Mouse (Mus musculus) heart, adult 8-10 months (tissue): ENCODE data around the gene Igsf3. TPM values are rescaled to one million over a fixed set of nuclear protein-coding genes. Genes with fewer than 3 reads are reported as not detected.
A peak's percentile ranks its signal among the peaks of the same experiment; 100 is the strongest.
"Not testable (repeated sequence)": the region's sequence is repeated elsewhere in the genome, so short reads cannot be mapped to it uniquely, and the experiment has no call there.

Experiments used
- DNase-seq: peaks from one replicate; pipeline ENCODE4 v3.0.0; 2022; ENCODE audit warnings: low spot score
- total RNA-seq, 4 experiments: library from RNA; stranded (reverse); gene quantifications; 2 replicates each; pipeline ENCODE4 v1.2.4; 2022

Gene Igsf3
- total RNA-seq, 4 experiments from 2014 or later = 10.1 to 12.3 (median 12.0) TPM

DNA sequence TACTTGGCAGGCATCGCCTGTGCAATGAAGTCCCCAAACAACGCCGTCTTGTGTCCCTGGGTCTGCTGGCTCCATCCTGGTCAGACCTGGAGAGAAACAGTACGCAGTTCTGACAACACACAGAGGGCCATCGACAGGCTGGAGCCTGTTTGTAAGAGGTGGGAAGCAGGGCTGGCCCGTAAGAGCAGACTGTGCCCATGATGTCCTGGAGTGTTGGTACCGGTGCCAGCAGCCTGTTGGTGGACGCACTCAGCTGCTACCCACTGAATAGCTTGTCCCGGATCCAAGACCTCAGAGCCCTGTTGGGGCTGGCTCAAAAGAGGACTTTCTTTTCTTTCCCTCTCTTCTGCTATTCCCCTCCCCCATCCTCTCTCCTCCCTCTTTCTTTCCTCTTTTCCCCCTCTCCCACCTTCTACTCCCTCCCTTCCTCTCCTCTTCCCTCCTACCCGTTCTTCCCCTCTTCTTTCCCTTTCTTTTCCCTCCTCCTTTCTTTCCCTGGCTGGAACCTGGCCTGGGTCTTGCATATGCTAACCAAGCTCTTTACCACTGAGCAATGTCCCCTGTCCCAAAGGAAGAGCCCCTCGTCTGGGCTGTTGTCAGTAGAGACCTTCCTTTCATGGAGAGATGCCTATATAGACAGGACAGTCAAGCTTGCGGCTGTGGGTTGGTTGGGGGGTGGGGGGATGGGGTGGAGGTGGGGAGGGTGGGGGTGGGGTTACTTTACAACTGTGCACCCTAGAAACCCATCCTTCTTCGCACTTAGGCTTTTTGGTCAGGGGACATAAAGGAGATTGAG is 27.9 kb downstream of the Igsf3 start:
- DNase-seq = no peak

DNA sequence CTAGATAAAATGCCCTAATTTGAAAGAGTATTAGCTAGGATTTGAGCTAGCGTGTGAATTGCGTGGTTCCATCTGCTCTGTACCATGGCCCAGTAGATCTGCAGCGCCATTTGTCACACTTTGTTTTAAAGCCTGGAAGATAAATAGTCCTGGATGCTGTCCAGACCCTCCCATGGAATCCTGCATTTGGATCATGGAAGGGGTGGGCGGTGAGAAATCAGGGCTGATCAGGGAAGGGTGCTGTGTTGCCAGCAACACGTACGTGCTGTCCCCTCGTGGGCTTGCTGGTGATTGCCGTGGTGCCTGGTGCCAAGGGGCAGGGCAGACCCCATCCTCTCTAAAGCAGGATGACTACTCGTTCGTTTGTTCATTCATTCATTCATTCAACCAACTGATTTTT is 28.6 kb downstream of the Igsf3 start:
- DNase-seq = no peak

DNA sequence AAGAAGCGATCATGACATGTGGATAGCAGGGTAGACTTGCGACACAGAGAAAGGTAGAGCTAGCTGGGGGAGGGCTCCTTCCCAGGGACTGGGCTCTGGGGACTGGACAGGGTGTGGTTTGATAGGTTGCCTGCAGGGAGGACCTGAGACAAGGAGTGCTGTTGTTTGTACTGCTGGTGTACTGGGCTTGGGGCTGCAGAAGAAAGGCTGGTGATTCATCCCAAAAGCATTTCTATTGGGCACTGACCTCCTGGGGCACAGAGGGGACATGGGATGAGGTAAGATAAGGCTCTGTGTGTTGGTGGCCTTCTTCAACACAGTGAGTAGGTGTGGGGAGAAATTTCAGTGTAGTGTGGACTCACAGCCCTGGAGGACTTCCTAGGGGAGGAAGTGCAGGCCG is 29.2 kb downstream of the Igsf3 start:
- DNase-seq = no peak

- no peak for DNase-seq
These were observed 30.7 kb downstream of the Igsf3 start for GRCm38 (mm10) chr3:101407568-101407967.

GRCm38 (mm10) chr3:101408953-101409750 is 32.3 kb downstream of the Igsf3 start:
- DNase-seq = no peak

DNA sequence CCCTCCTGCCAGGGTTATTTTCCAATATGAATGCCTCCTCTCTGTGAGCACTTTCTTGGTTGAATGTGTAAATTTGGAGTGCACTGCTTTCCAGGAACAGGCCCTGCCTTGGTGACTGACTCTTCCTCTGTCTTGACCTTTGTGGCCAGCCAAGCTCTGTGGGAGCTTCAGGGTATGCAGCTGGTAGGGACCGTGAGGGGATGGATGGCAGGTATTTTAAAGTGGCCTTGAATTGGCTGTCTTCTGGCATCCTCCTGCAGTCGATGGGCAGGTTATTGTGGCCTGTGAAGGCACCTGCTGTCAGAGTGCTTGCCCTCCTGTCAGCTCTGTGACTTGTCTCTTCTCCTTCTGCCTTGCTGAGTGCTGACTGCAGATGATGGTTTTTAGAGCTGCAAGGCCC is 33.3 kb downstream of the Igsf3 start:
- DNase-seq = no peak

DNA sequence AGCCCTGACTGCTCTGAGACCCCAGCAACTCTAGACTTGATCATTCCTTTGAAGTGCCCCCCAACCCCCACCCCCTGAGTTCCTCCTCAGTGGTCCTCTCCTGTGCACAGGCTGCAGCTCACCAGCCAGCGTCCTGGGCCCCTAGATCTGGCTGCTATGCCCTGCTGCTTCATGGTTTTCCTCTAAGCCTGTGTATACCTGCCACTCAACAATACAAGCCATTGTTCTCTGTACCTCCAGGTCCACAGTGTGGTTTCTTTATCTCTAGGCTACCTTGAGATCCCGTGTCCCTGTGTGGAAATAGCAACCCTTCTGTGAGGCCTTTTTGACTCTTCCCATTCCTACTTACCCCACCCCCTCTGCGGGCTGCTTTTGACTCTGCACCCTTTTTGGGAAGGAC is 33.9 kb downstream of the Igsf3 start:
- DNase-seq = no peak

- no peak for DNase-seq
These were observed 34.7 kb downstream of the Igsf3 start for GRCm38 (mm10) chr3:101411626-101412025.

- no peak for DNase-seq
These were observed 35.2 kb downstream of the Igsf3 start for GRCm38 (mm10) chr3:101412115-101412514.

DNA sequence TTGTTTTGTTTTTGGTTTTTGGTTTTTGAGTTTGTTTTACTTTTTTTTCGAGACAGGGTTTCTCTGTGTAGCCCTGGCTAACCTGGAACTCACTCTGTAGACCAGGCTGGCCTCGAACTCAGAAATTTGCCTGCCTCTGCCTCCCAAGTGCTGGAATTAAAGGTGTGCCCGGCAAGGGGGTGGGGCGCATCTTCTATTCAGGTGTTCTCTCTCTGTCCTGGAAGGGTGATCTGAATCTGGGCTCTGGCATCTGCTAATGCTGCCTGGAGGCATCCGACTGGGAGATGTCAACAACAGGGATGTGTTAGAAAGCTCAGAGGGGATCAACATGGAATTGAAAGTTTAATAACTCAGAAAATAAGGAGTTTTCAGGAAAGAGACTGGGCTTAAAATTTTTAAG is 36.1 kb downstream of the Igsf3 start:
- not testable (repeated sequence) for DNase-seq

GRCm38 (mm10) chr3:101418740-101419652 is 42.1 kb downstream of the Igsf3 start:
- no peak for DNase-seq

GRCm38 (mm10) chr3:101419653-101419994 is 42.7 kb downstream of the Igsf3 start:
- no peak for DNase-seq

- no peak for DNase-seq
These were observed 46.3 kb downstream of the Igsf3 start for GRCm38 (mm10) chr3:101423188-101423587.

DNA sequence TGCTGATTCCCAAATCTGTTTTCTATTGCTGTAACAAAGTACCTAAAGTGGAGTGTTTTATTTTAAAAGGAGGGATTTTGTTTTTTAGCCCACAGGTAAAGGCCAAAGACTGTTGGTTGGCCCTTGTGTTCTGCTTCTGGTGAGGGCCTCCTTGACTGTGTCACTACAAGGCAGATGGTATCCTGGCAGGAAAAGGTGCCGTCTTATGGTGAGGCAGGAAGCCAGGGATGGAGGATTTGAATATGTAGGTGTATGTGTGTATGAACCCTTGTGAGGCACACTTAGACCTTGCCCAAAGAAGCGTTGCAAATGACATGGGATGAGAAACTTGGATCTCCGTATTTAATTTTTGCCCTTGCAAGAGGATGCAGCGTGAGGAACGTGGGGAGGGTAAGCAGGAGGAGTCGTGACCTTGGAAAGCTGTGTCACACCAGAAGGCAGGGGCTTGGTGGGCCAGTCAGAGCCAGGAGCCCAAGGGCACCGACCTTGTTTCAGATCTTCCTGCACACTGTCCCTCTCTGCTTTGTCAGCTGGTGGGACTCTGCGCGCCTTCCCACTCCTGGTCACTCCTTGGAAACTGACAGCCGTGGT is 47.5 kb downstream of the Igsf3 start:
- no peak for DNase-seq

- peak; percentile 33 for DNase-seq
These were observed 53.3 kb downstream of the Igsf3 start for GRCm38 (mm10) chr3:101429982-101430754.

DNA sequence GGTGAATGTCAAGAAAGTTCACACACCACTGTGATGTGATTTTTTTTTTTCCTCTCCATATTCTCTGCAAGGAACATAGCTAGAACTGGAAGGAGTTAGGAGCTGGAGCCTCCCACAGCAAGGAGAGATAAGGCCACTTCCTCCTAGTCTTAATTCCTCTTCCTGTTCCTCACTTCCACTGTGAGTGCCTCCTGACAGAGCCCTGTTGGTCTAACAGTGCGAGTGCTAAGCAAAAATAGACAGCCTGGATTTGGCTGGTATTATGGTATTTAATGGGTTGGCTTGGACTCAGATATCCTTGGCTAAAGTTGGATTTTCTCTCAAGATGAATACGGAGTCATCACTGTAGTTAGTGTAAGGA is 53.9 kb downstream of the Igsf3 start:
- no peak for DNase-seq

DNA sequence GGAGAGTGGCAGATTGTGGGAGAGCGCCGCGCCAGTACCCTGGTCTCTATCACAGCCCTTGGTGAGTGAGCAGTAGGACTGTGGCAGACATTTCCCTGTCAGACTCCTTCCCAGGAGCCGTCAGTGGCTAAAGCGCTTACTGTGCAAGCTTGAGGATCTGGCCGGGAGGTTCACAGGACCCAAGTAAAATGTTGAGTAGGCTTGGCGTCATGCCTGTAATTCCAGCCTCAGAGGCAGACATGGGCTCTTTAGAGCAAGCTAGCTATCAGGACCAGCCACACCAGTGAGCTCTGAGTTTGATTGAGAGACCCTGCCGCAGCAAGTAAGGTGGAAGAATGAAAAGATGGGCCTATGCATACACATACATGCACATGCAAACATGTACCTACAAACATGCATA is 58.8 kb downstream of the Igsf3 start:
- no peak for DNase-seq

DNA sequence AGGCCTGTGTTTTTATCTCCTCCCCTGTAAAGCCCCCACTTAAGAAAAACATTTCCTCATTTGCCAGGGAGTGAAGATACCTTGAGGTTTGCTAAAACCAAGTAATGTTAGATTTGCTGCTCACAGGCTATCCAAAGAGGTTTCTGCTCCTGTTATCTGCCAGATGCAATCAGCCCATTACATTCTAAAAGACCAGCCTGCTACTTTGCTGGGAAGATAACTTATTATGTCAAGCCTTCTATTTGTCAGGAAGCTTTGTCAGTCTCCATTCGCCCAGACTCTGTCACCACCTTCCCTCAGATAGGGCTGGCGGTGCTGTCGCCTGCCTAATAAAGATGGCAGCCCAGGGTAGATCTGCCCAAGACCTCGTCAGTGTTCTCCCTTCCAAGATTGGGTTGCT is 59.6 kb downstream of the Igsf3 start:
- no peak for DNase-seq

GRCm38 (mm10) chr3:101437021-101437563 is 60.2 kb downstream of the Igsf3 start:
- DNase-seq = no peak

DNA sequence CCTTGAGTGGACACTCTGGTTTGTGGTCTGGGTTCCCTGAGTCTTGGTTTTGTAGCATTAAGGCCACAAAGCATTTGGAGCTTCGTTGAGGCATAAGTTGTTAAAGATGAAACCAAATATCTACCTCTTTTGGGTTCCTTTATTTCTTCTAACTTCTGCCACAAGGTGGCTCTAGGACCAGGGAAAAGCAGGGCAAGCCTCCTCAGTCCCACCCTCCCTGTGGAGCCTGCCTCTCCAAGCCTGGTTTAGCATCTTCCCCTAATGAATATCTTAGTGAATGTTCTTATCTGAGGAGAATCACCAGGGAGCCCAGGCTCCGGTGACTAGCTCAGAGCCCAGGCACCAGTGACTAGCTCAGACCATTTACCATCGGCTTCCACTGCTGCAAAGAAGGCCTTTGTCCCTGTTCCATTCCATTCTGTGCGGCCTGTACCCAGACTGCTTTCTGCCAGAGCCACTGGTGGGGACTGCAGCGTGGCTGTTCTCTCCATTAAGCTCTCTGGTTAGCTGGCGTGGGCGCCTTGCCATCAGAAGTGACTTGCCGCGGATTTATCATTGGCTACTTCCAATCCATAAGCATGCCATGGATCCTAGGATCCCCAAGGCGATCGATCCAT is 66.5 kb downstream of the Igsf3 start:
- no peak for DNase-seq
